In the genomic region with DNA sequence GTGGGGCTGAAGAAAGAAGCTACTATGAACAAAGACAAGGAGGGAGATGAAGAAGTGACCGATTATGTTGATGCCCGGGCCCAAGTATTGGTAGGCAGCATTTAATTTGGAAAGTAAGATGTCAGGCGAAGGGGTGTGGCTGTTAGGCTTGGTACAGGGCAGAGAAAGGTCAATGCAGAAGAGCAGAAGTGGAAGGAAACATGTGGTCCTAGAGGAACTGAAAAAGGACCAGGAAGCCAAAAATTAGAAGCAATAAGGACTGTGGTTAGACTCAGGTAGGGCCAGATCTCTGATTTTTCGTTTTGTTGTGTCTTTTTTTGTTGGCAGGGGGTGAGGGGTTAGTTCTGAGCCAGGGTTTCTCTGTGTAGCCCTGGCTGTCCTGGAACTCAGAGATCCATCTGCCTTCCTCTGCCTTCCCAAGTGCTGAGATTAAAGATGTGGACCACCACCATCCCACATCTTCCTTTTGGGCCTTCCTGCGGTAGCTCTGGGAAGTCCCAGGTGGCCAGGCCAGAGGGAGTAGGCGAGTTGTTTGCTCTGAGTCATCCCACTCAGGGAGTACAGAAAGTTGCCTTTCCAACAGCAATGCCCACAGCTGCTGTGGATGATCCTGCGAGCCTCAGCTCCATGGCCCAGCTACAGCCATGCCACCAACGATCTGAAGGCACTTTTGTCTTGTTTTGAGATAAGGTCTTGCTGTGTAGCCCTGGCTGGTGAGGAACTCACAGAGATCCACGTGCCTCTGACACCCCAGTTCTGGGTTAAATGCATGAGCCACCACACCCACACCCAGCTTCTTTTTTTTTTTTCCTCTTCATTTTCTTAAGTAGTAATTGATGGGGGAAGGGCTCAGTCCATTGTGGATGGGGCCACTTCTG, we compare ENCODE assay signal across 14 mouse cellular contexts. TPM values are rescaled to one million over a fixed set of nuclear protein-coding genes. Genes with fewer than 3 reads are reported as not detected.
DNase-seq lines count a peak whose midpoint lies in the region; ATAC-seq and TF ChIP-seq lines count a peak whose summit lies in the region.
"Had no signal": no experiment of that assay in that cellular context is flagged by ENCODE, and none has a peak within 500 bp of the region (broad histone marks: within the 10 kb centered on the region; RNA-seq: fewer than 3 reads in every experiment).

No protein-coding gene starts in this region.

- TF ChIP-seq EP300 in stomach, postnatal 0 days (optimal IDR thresholded peaks at IDR 0.05): no peak

- no peaks in the 10 kb centered on the region for H3K4me1 ChIP-seq in stomach, postnatal 0 days (replicated peaks; ENCODE audit: control insufficient read depth, insufficient read depth)
- H3K4me1 ChIP-seq in forebrain, embryonic 14.5 days (ENCODE audit: control insufficient read depth, insufficient read depth, low read length): no peaks in the 10 kb centered on the region
- no peaks in the 10 kb centered on the region for H3K4me1 ChIP-seq in hindbrain, embryonic 10.5 days (replicated peaks)
- H3K4me1 ChIP-seq: midbrain, embryonic 12.5 days had no signal

- no peak overlapping the region for H3K4me3 ChIP-seq in stomach, postnatal 0 days (ENCODE audit: low read depth, low read length)
- no peak overlapping the region for H3K4me3 ChIP-seq in forebrain, embryonic 14.5 days (ENCODE audit: low read depth, low read length)
- no peak overlapping the region for H3K4me3 ChIP-seq in hindbrain, embryonic 10.5 days
- H3K4me3 ChIP-seq: midbrain, embryonic 12.5 days had no signal

- 70% methylated on average over 9 of the region's 9 CpGs for WGBS in stomach, postnatal 0 days
- WGBS in forebrain, embryonic 14.5 days: 82% methylated on average over 9 of the region's 9 CpGs
- WGBS in hindbrain, embryonic 10.5 days: 84% methylated on average over 9 of the region's 9 CpGs

- H3K9ac ChIP-seq in stomach, postnatal 0 days (ENCODE audit: low read length): no peak overlapping the region
- no peak overlapping the region for H3K9ac ChIP-seq in forebrain, embryonic 14.5 days (ENCODE audit: low read length)
- H3K9ac ChIP-seq: lung, embryonic 14.5 days; midbrain, embryonic 12.5 days had no signal

- ATAC-seq in megakaryocyte, adult 5-6 weeks (ENCODE audit: poor library complexity, severe bottlenecking): peak; percentile 54
- 0 out of 2 replicates have a peak, but pooled peaks have one; percentile 46 for ATAC-seq in stomach, postnatal 0 days (ENCODE audit: low FRiP score, low TSS enrichment)
- ATAC-seq in forebrain, embryonic 14.5 days: no peak
- ATAC-seq: forebrain, embryonic 16.5 days had no signal

- no peaks in the 10 kb centered on the region for H3K9me3 ChIP-seq in stomach, postnatal 0 days (ENCODE audit: control insufficient read depth, low read length)
- no peaks in the 10 kb centered on the region for H3K9me3 ChIP-seq in forebrain, embryonic 14.5 days (replicated peaks; ENCODE audit: control insufficient read depth, low read length)
- H3K9me3 ChIP-seq in hindbrain, embryonic 10.5 days: no peaks in the 10 kb centered on the region
- H3K9me3 ChIP-seq: midbrain, embryonic 12.5 days had no signal

- no peak overlapping the region for H3K4me2 ChIP-seq in stomach, postnatal 0 days (replicated peaks; ENCODE audit: low read depth)
- no peak overlapping the region for H3K4me2 ChIP-seq in forebrain, embryonic 14.5 days (ENCODE audit: low read length)
- H3K4me2 ChIP-seq: lung, embryonic 14.5 days; midbrain, embryonic 12.5 days had no signal

- no peak overlapping the region for H3K27ac ChIP-seq in stomach, postnatal 0 days (replicated peaks)
- H3K27ac ChIP-seq in forebrain, embryonic 14.5 days (ENCODE audit: low read depth, low read length): no peak overlapping the region
- H3K27ac ChIP-seq in hindbrain, embryonic 10.5 days: no peak overlapping the region
- H3K27ac ChIP-seq: midbrain, embryonic 12.5 days had no signal

- H3K36me3 ChIP-seq in stomach, postnatal 0 days (ENCODE audit: control insufficient read depth, insufficient read depth, low read length): no peaks in the 10 kb centered on the region
- no peaks in the 10 kb centered on the region for H3K36me3 ChIP-seq in forebrain, embryonic 14.5 days (ENCODE audit: control insufficient read depth, insufficient read depth, low read length)
- no peaks in the 10 kb centered on the region for H3K36me3 ChIP-seq in hindbrain, embryonic 10.5 days
- H3K36me3 ChIP-seq: midbrain, embryonic 12.5 days had no signal

- TF ChIP-seq CTCF in stomach, postnatal 0 days (IDR thresholded peaks at IDR 0.05; ENCODE audit: low read depth): no peak

- DNase-seq in spleen, postnatal 36 days (ENCODE audit: low spot score in 2 of 2): peak; percentile 69 to 74
- DNase-seq in spleen, postnatal 14 days (ENCODE audit: low spot score in 2 of 2): no peak
- peak; percentile 62 for DNase-seq in NIH3T3 (ENCODE audit: low read depth)
- peak; percentile 25 for DNase-seq in stomach, postnatal 0 days (ENCODE audit: low spot score)
- no peak for DNase-seq in forebrain, embryonic 14.5 days (ENCODE audit: low spot score)
- no peak for DNase-seq in hindbrain, embryonic 10.5 days (ENCODE audit: low spot score)
- DNase-seq: cerebellum, postnatal 14 days; heart, postnatal 14 days; layer of hippocampus, adult 9-11 months; lung, embryonic 14.5 days; thymus, postnatal 36 days had no signal

- H3K27me3 ChIP-seq in stomach, postnatal 0 days (ENCODE audit: control insufficient read depth, insufficient read depth, low read length): no peaks in the 10 kb centered on the region
- no peaks in the 10 kb centered on the region for H3K27me3 ChIP-seq in forebrain, embryonic 14.5 days (replicated peaks; ENCODE audit: control insufficient read depth, insufficient read depth, low read length)
- peaks cover under 1% of the 10 kb centered on the region for H3K27me3 ChIP-seq in hindbrain, embryonic 10.5 days (ENCODE audit: insufficient read depth, poor library complexity, severe bottlenecking)

RNA-seq across cellular contexts. Expression of a gene that starts 25.6 kb away (rescaled TPM):
- total RNA-seq in megakaryocyte, adult 5-6 weeks (2015): 53.8 and 54.4 TPM in 2 replicates
- total RNA-seq in megakaryocyte, adult 5-6 weeks (2017): 44.2 and 60.4 TPM in 2 replicates
- 3.0 and 3.6 TPM in 2 replicates for polyA plus RNA-seq in stomach, postnatal 0 days (2015; fragmentation: Nextera tagmentation; extraction: Ambion mirVana)
- polyA plus RNA-seq in forebrain, embryonic 14.5 days (2014; fragmentation: Nextera tagmentation; extraction: Ambion mirVana): 6.1 and 6.9 TPM in 2 replicates
- 8.8 and 9.0 TPM in 2 replicates for polyA plus RNA-seq in hindbrain, embryonic 10.5 days (2016; fragmentation: Nextera tagmentation; extraction: Ambion mirVana)

RNA-seq across cellular contexts. Expression of a gene that starts 25.8 kb away (rescaled TPM):
- 216 and 241 TPM in 2 replicates for total RNA-seq in megakaryocyte, adult 5-6 weeks (2015)
- 340 and 348 TPM in 2 replicates for total RNA-seq in megakaryocyte, adult 5-6 weeks (2017)
- 294 and 295 TPM in 2 replicates for polyA plus RNA-seq in stomach, postnatal 0 days (2015; fragmentation: Nextera tagmentation; extraction: Ambion mirVana)
- 345 and 412 TPM in 2 replicates for polyA plus RNA-seq in forebrain, embryonic 14.5 days (2014; fragmentation: Nextera tagmentation; extraction: Ambion mirVana)
- 426 and 432 TPM in 2 replicates for polyA plus RNA-seq in hindbrain, embryonic 10.5 days (2016; fragmentation: Nextera tagmentation; extraction: Ambion mirVana)

RNA-seq across cellular contexts. Expression of a gene that starts 45.3 kb away (rescaled TPM):
- total RNA-seq in megakaryocyte, adult 5-6 weeks (2015): 82.5 and 87.8 TPM in 2 replicates
- 44.7 and 55.1 TPM in 2 replicates for total RNA-seq in megakaryocyte, adult 5-6 weeks (2017)
- polyA plus RNA-seq in stomach, postnatal 0 days (2015; fragmentation: Nextera tagmentation; extraction: Ambion mirVana): 216 and 227 TPM in 2 replicates
- polyA plus RNA-seq in forebrain, embryonic 14.5 days (2014; fragmentation: Nextera tagmentation; extraction: Ambion mirVana): 101 and 128 TPM in 2 replicates
- polyA plus RNA-seq in hindbrain, embryonic 10.5 days (2016; fragmentation: Nextera tagmentation; extraction: Ambion mirVana): 216 and 245 TPM in 2 replicates

Comparison
In these comparisons a context has a peak if more than half of its experiments do, and no peak if none do; other contexts are left out.
1. DNase-seq: peak in spleen, postnatal 36 days (2 of 2), NIH3T3 (single experiment) and stomach, postnatal 0 days (single experiment); none in spleen, postnatal 14 days (0 of 2), forebrain, embryonic 14.5 days (single experiment) and hindbrain, embryonic 10.5 days (single experiment).